Mouse (Mus musculus) kidney, postnatal 14 days (tissue): ENCODE data around the gene Xxylt1.

Experiments used
- DNase-seq: peaks from one replicate; pipeline ENCODE4 v3.0.0; 2022; ENCODE audit warnings: mixed read lengths

Gene Xxylt1

DNA sequence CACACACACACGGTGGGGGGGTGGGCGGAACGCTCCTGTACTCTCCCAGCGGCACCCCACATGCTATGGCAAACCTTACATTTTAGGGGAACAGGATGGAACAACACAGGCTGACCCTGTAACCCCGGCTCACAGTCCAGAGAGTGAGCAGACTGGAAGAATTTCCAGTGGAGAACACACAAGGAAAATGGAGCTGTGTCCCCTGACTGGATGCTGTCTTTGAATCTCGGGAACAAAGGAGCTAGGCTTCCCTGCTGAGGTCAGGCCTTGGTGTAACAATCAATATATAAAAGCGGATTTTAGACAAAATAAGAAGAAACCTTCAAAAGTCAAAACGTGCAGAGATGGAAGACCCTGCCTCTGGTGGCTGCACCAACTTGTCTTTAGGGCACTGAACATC, 57.4 kb downstream of the Xxylt1 start:
- no peak for DNase-seq

DNA sequence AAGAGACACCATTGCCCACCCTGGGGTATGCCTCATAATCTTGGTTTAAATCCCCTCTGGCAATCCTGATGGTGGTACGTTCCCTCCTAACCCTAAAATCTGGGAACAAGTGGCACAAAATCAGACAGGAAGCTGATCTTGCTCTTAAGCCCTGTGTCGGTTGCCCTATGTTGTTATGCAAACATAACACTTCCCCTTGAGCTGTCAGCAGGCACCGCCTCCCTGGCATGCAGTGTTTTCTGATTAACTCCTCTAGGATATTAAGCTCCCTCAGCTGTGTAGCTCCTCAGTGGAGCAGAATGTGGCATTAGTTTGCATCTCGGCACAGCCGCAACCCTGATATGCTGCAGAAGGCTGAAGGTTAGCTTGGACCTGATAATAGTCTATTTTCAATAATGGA, 58.9 kb downstream of the Xxylt1 start:
- DNase-seq: peak; percentile 51

DNA sequence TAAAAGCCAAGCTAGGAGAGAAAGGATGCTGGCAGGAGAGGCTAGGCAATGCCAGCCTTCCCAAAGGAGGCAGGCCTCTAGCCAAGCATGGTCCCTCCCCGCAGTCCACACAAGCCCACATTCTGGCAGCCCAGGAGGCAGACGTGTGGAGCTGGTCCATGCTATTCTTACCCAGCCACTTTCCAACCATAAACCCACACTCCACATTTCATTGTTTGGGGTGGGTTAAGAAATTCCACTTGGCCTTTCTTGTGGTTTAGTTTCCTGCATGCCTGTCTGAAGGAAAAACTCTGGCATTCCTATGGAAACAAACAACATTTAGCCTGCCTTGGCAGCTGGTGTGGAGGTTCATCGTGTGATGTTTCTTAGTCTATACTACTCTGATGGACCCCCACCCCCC, 61.7 kb downstream of the Xxylt1 start:
- no peak for DNase-seq

DNA sequence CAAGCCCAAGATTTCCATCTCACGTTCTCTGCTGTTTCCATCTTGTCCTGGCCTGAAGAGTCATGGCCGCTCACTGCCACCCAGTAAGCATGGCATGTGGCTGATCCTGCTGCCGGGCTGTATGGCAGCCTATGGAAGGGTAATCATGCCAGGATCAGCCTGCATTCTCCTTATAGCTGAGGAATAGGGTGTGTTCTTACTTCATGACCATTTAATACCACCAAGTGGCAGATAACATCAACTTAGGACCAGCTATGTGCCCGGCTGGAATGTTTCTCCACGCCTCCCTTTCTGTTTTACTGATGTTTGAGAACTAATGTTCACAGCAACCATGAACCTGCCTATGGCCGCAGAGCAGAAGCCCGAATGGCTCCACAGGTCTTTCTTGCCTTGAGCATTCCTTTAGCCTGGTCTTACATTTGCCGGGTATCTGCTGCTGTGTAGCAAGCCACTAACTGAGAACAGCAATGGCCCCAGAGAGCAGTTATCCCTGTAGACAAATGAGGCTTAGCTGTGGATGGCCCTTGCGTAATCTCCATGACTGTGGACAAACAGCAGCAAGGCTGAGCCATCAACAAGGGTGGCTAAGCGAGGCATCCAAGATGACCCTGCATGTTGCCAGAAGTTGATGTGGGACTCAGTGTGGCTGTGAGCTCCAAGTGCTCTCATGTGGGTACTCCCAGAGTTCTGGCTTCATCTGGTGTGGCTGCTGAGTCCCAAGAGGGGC, 63.4 kb downstream of the Xxylt1 start:
- DNase-seq: no peak

DNA sequence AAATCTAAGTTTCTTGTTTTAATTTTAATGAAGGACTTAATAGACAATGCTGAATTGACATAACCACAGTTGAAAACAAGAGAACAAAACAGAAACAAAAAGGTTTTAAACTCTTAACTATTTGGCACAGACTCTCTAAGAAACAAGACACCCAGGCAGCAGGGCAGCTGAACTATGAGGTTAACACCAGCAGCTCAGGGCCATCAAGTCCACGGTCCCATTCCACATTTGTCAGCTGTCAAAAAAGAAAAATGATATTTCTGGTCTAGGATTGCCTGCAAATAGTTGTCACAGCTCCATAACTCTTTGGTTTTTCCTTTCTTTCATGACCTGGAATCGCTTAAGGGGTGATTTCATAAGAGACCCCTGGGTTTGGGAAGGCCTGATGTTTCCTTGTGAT, 64.6 kb downstream of the Xxylt1 start:
- no peak for DNase-seq

DNA sequence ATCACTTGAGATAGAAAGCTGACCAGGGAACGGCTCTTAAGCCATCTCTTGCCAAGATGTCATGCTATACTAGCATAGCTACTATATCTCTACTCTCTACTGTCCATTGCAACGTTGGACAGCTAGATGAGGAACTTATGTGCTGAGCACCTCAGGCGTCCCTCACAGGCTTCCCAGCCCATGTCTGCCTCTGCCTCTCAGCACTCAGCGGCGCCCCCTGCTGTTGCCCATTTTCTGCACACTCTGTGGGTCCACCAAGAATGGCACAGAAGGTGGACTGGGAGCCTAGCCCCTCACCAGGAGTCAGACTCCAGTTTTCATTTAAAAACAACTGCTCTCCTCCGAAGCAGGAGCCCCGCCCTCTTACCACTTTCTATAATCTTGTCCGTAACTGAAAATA, 65.1 kb downstream of the Xxylt1 start:
- no peak for DNase-seq

DNA sequence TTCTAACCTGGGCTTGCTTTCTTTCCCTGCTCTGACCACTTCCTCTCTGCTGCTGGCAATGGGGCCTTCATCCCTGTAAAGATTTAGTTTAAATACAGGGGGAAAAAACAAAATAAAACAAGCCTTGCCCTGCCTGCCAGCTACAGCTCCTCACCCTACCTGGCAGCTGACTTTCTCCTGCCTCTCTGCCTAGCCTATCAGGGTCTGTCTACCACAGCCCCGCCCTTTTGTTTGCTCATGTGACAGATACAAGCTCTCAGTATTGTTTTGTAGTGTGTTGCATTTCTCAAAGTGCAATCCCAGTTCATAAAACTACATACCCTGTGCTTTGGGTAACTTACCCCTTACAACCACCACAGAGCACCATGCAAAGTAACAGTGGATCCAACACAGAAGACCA, 66.0 kb downstream of the Xxylt1 start:
- DNase-seq: no peak

DNA sequence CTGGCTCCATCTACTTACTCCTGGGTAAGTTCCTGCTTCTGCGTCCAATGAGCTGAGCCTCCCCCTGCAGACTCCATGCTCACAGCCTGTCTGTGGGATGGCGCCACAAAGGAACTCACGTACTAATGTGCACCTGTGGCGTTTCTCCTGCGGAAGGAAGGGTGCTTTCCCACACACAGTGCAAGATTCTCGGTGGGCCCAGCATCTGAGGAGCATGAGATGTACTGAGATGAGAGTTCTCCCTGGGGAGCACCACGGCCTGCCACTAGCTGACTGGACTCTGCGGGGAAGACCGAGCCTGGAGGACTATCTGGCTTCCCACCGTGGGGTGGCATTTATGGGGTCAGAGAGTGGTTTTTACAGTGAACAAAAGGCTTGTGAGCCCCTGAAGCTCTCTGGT, 69.0 kb downstream of the Xxylt1 start:
- DNase-seq: no peak

DNA sequence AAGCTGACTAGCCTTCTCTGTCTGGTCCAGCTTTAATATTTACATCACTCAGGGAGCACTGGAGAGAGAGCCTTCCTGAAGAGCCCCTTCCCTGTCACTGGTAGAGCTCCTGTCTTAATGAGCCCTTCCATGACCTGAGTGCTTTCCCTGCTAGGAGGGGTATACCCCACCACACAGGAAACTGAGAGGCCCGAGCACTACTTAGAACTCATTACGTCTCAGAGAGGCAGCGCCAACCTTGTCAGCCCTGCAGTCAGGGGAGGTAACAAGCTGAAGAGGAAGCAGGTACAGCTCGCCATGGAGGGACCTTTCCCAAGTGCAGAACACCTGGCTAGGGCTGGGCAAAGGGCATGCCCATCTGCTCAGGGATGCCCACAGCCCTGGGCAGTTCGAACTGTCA, 70.8 kb downstream of the Xxylt1 start:
- DNase-seq: no peak

DNA sequence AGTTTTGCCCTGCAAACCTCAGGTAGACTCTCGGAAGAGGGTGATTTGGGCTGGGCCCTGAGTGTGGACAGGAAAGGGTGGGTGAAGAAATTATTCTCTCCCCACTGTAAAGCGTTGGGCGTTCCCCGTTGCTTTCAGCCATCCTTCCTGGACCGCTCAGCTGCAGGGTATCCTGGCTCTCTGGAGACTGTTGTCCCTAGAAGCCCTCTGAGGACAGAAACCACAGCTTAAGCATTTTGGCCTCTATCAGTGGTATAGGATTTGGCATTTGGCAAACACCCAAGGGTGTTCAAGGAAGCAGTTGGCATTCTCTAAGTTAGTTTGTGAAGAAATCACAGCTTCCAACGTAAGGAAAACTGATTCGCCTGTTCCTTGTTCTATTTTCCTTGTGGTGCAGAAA, 72.9 kb downstream of the Xxylt1 start:
- DNase-seq: no peak

DNA sequence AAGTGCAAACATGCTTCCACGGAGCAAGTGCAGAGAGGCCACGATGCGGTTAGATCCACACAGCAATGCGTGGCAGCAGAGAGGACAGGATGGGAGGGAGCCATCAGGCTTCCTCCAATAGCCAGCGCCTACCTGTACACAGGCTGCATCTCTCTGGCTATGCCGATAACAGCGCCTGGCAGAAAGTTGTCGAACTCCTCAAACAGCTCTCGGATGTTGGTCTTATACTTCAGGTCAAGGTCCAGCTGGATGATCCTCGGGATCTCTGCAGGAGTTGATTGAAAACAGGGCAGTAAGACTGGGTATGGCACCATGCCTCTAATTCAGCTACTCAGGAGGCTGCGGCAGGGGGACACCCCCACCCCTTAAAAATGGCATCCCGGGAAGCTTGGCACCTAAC, 73.7 kb downstream of the Xxylt1 start:
- no peak for DNase-seq

DNA sequence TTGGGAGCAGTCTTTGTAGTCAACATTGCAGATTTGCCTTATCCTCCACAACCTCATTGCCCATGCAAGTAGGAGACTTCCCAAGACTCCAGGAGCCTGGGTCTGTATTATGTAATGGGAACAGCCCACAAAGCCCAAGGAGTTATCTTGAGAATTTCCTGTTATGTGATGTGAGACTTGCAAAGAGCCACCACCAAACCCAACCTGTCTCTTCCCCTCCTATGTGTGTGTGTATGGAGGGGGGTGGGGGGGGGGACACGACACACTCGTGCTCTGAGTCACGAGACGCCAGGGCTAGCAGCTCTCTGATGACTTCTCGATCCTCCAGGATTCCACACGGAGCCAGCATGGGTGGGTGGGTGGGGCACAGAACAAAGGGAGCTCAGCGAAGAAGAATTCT, 75.5 kb downstream of the Xxylt1 start:
- DNase-seq: no peak

DNA sequence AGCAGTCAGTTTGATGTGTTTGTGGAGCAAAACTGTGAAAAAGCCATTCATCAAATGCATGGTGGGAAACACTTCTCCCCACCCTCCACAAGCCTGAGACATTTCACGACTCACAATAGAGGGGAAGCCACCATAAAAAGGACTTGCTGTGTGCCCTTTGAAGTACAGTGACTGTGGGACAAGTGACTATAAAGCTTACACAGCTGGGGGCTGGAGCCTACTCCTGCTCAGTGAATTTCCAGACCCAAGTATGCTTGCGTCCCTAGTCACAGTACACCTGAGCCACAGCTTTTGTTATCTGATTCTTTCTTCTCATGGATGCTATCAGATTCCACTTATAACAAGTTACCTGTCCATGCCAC, 76.9 kb downstream of the Xxylt1 start:
- no peak for DNase-seq

DNA sequence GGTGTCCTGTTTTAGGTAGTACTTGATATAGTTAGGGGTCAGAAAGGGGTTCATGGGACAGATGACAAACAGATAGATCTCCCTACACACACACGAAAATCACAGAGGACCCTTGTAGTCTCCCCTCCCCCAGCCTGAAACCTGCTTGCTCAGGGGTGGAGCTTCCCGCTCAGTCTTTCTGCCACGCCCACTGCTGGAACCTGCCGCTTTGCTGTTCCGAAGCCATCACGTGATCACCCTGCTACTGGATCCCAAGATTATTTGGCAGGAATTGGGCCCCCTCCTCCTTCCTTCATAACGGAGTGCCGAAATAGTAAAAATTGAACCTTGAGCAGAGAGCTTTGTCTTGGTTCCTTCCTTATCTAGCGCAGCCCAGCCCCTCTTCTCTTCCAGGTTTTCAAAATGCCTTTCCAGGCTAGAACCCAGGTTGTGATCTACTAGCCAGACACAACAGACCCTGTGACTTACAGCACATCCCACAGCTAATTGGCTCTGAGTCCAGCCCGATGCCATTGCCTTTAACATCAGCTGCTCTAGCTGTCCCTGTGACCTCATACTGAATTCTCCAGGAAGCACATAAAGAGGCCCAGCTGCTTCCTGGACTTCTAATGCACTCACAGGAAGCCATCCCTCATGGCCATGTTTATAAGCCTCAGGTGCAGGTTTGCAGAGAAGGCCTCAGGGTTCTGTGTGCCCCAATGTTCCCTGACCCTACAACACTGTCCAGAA, 77.5 kb downstream of the Xxylt1 start:
- DNase-seq: peak; percentile 76

DNA sequence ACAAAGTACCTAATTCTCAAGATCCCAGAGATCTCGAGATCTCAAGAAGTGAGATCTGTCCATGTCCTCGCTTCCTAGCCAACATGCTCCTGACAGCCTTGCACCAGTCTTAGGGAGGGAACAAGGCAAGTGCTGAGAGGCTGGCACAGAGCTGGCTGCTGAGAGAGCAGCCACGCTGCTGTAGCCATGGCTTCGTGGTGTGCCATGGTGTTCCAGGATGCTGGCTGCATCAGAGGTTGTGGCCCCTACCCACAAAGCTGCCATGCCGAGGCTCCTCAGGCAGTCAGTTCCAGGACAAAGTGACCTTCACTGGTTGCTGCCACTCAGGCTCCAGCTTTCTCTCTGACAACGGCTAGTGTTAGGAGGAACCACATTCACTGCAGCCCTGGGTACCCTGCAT, 78.3 kb downstream of the Xxylt1 start:
- DNase-seq: no peak

DNA sequence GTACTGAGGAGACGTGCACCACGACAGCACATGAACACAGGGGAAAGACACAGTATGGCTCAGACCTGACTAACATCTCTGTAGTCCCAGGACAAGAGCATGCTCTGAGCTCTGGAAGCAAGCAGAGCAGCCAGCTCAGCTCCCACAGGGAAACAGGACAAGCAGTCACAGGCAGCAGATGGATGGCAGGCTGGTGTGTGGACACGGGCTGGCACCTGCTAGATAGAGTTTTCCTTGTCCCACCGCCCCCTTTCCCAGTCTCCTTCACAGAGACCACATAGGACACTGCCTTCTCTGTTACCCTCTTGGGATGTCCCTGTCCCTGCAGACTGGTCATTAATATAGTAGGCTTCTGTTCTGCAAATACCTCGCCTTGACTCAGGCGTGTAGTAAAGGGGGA, 79.1 kb downstream of the Xxylt1 start:
- no peak for DNase-seq

DNA sequence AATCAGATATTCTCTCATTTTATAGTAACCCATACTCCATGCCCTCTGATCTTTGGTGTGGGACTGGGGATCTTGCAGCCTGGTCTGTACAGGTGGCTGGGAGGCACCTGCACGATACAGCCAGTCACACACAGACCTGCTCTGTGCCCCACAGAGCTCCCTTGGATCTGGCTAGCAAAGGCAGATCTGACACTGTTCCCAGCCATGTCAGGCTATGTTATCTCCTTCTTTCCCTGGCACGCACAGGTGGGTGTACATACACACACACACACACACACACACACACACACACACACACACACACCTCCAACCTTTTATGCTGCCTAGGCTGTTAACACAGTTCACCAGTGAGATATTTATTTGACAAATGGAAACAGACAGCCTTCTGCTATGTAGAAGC, 82.5 kb downstream of the Xxylt1 start:
- DNase-seq: no peak

DNA sequence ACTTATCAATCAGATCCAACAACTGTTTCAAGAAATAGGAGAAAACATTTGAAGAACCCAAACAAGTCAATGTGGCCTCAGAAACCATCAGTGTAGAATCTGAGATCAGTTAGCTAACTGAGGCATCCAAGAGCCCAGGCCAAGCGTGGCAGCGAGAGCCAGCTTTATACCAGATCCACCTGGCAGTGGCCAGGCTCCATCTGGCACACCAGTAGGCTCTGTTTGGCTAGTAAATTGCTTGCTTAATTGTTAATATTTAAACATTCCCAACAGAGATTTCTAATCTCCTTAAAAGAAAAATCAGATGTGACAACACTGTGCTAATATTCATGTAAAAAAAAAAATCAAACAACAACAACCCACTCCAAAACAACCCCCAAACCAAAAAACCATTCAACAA, 83.2 kb downstream of the Xxylt1 start:
- DNase-seq: no peak

DNA sequence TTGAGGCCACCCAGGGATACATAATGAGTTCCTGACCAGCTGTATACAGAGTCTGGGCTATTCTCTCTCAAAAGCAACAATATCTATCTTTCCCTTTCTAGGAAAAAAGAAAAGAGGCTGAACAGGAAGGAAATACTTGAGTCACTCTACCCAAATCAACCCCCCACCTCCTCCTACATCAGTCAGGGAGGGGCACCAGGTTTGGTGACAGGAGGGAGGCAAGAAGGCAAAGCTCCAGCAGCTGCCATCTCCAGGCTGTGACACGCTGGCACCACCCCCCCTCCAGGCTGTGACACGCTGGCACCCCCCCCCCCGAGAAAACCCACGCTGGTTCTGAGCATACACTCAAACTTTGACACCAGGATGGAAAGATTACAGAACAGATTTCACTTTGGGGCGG, 85.8 kb downstream of the Xxylt1 start:
- DNase-seq: no peak

DNA sequence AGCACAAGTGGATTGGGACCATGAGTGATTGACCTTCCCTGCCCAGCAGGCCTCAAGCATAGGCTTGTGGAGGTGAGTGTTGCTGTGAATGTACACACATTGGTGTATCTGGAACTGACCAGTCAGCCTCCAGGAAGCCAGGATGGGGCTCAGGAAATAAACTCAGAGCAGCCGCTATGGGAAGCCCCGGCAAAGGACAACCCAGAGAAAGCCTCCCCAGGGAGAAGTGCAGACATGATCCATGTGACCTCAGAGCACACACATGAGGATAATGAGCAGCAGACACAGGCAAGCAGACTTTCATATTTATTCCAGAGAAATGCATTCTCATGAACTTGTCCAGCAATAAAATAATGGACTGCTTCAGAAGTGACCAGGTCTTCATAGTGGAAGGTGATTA, 86.4 kb downstream of the Xxylt1 start:
- DNase-seq: no peak

DNA sequence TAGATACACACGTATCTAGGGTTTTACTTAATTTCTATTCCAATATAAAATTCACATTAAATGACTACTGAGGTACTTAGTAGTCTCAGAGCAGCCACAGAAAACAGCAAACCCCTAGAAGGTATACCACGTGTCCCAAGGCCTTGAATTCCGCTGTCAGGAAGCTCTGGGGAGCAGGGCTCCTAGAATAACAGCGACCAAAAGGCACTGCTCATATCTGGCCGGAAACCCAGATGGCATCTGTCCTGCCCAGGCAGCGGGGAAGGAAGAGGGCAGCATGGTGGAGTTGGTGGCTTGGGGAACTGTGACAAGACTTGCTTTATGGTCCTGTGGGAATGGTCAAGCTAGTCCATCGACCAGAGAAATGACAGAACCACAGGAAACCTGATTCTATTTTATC, 86.9 kb downstream of the Xxylt1 start:
- no peak for DNase-seq

DNA sequence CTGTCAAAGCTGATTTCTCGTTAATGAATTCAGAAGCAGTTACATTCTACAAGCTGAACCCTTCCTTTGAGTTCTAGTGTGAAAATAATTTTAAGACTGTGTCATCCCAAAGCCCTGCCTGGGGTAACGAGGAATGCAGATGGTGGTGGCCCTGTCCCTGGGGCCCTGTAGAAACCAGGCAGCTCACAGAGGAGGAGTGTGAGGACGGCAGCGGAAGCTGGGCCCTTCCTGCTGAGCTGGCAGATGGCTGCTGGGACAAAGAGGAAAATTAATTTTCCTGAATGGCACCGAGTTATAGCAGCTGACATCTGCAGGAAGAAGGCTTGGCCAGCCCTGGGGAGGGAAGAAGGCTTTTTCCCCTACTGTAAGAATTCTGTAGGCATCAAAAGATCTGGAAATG, 88.7 kb downstream of the Xxylt1 start:
- DNase-seq: peak; percentile 62

DNA sequence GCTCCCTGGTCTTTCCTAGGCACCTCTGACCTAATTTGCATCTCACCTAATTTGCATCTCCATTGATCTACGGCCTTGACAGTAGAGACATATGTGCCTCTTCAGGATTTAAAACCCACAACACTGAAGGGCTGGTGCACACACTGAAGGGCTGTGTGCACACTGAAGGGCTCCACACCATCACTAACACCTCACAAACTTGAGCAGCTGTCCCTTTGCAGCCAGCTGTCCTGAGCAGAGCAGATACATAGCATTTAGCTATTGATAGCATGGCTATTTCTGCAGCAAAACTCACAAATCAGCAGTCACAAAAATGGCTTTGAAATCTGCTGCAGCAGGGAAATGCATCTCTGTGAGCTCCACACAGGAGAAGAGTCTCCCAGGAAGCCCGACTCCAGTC, 90.6 kb downstream of the Xxylt1 start:
- no peak for DNase-seq

DNA sequence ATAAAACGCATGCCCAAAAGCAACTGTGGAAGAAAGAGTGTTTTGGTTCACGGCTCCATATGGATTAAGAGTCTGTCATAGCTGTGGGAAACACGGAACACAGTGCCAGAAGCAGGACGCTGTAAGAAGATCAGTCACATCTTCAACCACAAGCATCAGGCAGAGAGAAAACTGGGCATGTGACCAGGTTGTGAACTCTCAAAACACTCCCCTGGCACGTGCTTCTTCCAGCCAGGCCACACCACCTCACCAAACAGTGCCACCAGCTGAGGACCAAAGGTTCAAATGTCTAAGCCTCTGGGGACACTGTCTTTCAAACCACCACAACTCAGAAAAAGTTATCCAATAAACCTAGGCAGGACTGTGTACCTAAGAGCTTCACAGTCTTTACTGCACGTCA, 93.0 kb downstream of the Xxylt1 start:
- no peak for DNase-seq

DNA sequence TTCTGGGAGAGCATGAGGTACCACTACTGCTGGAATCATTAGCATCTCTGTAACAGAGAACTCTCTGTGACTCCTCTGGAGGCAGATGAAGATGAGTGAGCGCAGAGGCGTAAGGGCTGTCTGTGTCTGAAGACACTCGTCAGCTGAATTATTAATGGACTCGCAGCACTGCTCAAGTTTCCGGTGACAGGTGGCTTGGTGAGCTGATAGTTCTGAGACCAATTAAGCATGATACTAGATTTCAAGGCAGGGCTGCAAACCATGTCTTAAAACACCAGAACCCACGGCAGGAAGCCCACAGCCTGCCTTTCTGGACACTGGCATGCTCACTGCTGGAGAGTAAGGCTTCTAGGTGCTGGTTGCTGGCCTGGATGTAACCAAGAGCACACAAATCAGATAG, 93.5 kb downstream of the Xxylt1 start:
- DNase-seq: no peak
